In genomic region chr14:74884024-74884680, GRCm38 (mm10) we compare ENCODE assay signal across 9 mouse cellular contexts.
A peak's percentile ranks its signal among the peaks of the same experiment; 100 is the strongest.
DNase-seq lines count a peak whose midpoint lies in the region; ATAC-seq lines count a peak whose summit lies in the region.
"Had no signal": no experiment of that assay in that cellular context is flagged by ENCODE, and none has a peak within 500 bp of the region (broad histone marks: within the 10 kb centered on the region; RNA-seq: fewer than 3 reads in every experiment).

No protein-coding gene starts in this region.

- ATAC-seq in forebrain, embryonic 11.5 days (replicated peaks; ENCODE audit: low FRiP score): peak; percentile 83
- ATAC-seq in heart, embryonic 14.5 days (ENCODE audit: insufficient number of reproducible peaks, insufficient read depth, low FRiP score, low read depth): 0 out of 2 replicates have a peak, but pooled peaks have one; percentile 58
- peak; percentile 25; the same call in 1 of the 2 replicates for ATAC-seq in kidney, embryonic 16.5 days (ENCODE audit: low FRiP score, low TSS enrichment)
- ATAC-seq in lung, embryonic 16.5 days (ENCODE audit: low read depth): peak; percentile 67
- no peak for ATAC-seq in monocyte, adult 5-6 weeks (replicated peaks; ENCODE audit: insufficient number of reproducible peaks, low FRiP score, low TSS enrichment, poor library complexity, severe bottlenecking)

- 31% methylated on average over 13 of the region's 13 CpGs for WGBS in forebrain, embryonic 11.5 days
- WGBS in heart, embryonic 14.5 days: 14% methylated on average over 13 of the region's 13 CpGs
- 21% methylated on average over 13 of the region's 13 CpGs for WGBS in kidney, embryonic 16.5 days
- WGBS in lung, embryonic 16.5 days: 21% methylated on average over 13 of the region's 13 CpGs

- peak; percentile 77 for DNase-seq in testis, postnatal 10 days (ENCODE audit: low spot score)
- DNase-seq in testis, postnatal 14 days (ENCODE audit: low spot score): no peak
- DNase-seq in forebrain, embryonic 11.5 days (ENCODE audit: low spot score): peak; percentile 68
- DNase-seq in right cerebral cortex, adult 2 months (ENCODE audit: low spot score in 2 of 2): peak; percentile 27 to 58

- H3K4me1 ChIP-seq in forebrain, embryonic 11.5 days (replicated peaks; ENCODE audit: control insufficient read depth, insufficient read depth, low read length): 0 out of 2 replicates have a peak, but pooled peaks cover 8% of the 10 kb centered on the region
- H3K4me1 ChIP-seq in heart, embryonic 14.5 days (ENCODE audit: control insufficient read depth in 2 of 2, insufficient read depth in 2 of 2, low read length in 2 of 2): peaks cover 25 to 44% of the 10 kb centered on the region in 2 experiments
- H3K4me1 ChIP-seq in kidney, embryonic 16.5 days (ENCODE audit: insufficient read depth, low read length): peaks cover 74% of the 10 kb centered on the region
- H3K4me1 ChIP-seq in lung, embryonic 16.5 days (replicated peaks; ENCODE audit: control insufficient read depth, insufficient read depth, low read length): peaks cover 49% of the 10 kb centered on the region

- 0 out of 2 replicates have a peak overlapping the region, but pooled peaks have one; percentile 13 for H3K27ac ChIP-seq in forebrain, embryonic 11.5 days (ENCODE audit: low read depth, low read length)
- peak overlapping the region; percentile 2 to 55; a peak in 3 of 4 replicates for H3K27ac ChIP-seq in heart, embryonic 14.5 days (replicated peaks in 1 of 2; ENCODE audit: control insufficient read depth in 1 of 2, insufficient read depth in 1 of 2, low read depth in 2 of 2, low read length in 2 of 2)
- H3K27ac ChIP-seq in kidney, embryonic 16.5 days (ENCODE audit: low read length): peak overlapping the region; percentile 40
- no peak overlapping the region for H3K27ac ChIP-seq in lung, embryonic 16.5 days (ENCODE audit: low read length)

- H3K9ac ChIP-seq in forebrain, embryonic 11.5 days (ENCODE audit: low read length): no peak overlapping the region
- 0 out of 2 replicates have a peak overlapping the region, but pooled peaks have one; percentile 45 for H3K9ac ChIP-seq in heart, embryonic 14.5 days (ENCODE audit: low read length)
- 0 out of 2 replicates have a peak overlapping the region, but pooled peaks have one; percentile 16 for H3K9ac ChIP-seq in kidney, embryonic 16.5 days (replicated peaks; ENCODE audit: low read length)
- H3K9ac ChIP-seq in lung, embryonic 16.5 days (ENCODE audit: low read length): no peak overlapping the region

- H3K36me3 ChIP-seq in forebrain, embryonic 11.5 days (ENCODE audit: control insufficient read depth, insufficient read depth, low read length): no peaks in the 10 kb centered on the region
- H3K36me3 ChIP-seq in heart, embryonic 14.5 days (ENCODE audit: control insufficient read depth, insufficient read depth, low read length): no peaks in the 10 kb centered on the region
- no peaks in the 10 kb centered on the region for H3K36me3 ChIP-seq in kidney, embryonic 16.5 days (ENCODE audit: insufficient read depth, low read length)
- H3K36me3 ChIP-seq in lung, embryonic 16.5 days (ENCODE audit: control insufficient read depth, insufficient read depth, low read length): no peaks in the 10 kb centered on the region
- H3K36me3 ChIP-seq: G1E had no signal

- 0 out of 2 replicates have a peak overlapping the region, but pooled peaks have one; percentile 5 for H3K4me2 ChIP-seq in forebrain, embryonic 11.5 days (ENCODE audit: low read depth, low read length, severe bottlenecking)
- H3K4me2 ChIP-seq in heart, embryonic 14.5 days (ENCODE audit: low read length): peak overlapping the region; percentile 24
- no peak overlapping the region; the same call in 1 of the 2 replicates for H3K4me2 ChIP-seq in kidney, embryonic 16.5 days (replicated peaks; ENCODE audit: low read depth, low read length)
- peak overlapping the region; percentile 5; the same call in 1 of the 2 replicates for H3K4me2 ChIP-seq in lung, embryonic 16.5 days (ENCODE audit: low read depth, low read length)

- H3K27me3 ChIP-seq in forebrain, embryonic 11.5 days (ENCODE audit: control insufficient read depth, insufficient read depth, low read length): no peaks in the 10 kb centered on the region
- no peaks in the 10 kb centered on the region for H3K27me3 ChIP-seq in heart, embryonic 14.5 days (ENCODE audit: control insufficient read depth, insufficient read depth, low read length)
- no peaks in the 10 kb centered on the region for H3K27me3 ChIP-seq in kidney, embryonic 16.5 days (ENCODE audit: insufficient read depth, low read length)
- H3K27me3 ChIP-seq in lung, embryonic 16.5 days (ENCODE audit: control insufficient read depth, insufficient read depth, low read depth, low read length): no peaks in the 10 kb centered on the region

- no peak overlapping the region for H3K4me3 ChIP-seq in forebrain, embryonic 11.5 days (ENCODE audit: low read depth, low read length)
- H3K4me3 ChIP-seq in heart, embryonic 14.5 days (ENCODE audit: control insufficient read depth in 1 of 2, insufficient read depth in 1 of 2, low read depth in 1 of 2, low read length in 2 of 2): no peak overlapping the region
- H3K4me3 ChIP-seq in kidney, embryonic 16.5 days (ENCODE audit: low read length): no peak overlapping the region
- H3K4me3 ChIP-seq in lung, embryonic 16.5 days (ENCODE audit: low read length): no peak overlapping the region

- H3K9me3 ChIP-seq in forebrain, embryonic 11.5 days (ENCODE audit: control insufficient read depth, low read length): no peaks in the 10 kb centered on the region
- no peaks in the 10 kb centered on the region for H3K9me3 ChIP-seq in heart, embryonic 14.5 days (ENCODE audit: control insufficient read depth, low read length)
- H3K9me3 ChIP-seq in kidney, embryonic 16.5 days (ENCODE audit: low read length): no peaks in the 10 kb centered on the region
- H3K9me3 ChIP-seq in lung, embryonic 16.5 days (ENCODE audit: control insufficient read depth, low read length): no peaks in the 10 kb centered on the region
- H3K9me3 ChIP-seq: G1E had no signal

Comparison
In these comparisons a context has a peak if more than half of its experiments do, and no peak if none do; other contexts are left out.
1. H3K9ac ChIP-seq: peak in heart, embryonic 14.5 days (single experiment) and kidney, embryonic 16.5 days (single experiment); none in forebrain, embryonic 11.5 days (single experiment) and lung, embryonic 16.5 days (single experiment).